Mouse (Mus musculus) v-Abl transformed pro-B cells (cell line): ENCODE measurements around the gene A630089N07Rik.

Experiments used
- in situ Hi-C, 2 experiments: fragments of 400-800 bp; cut with MboI; formaldehyde crosslinking; loops; one replicate each; pipeline ENCODE4 v1.15.1; 2025; ENCODE audit not compliant: unreplicated experiment in 2 of 2

A630089N07Rik gene

DNA sequence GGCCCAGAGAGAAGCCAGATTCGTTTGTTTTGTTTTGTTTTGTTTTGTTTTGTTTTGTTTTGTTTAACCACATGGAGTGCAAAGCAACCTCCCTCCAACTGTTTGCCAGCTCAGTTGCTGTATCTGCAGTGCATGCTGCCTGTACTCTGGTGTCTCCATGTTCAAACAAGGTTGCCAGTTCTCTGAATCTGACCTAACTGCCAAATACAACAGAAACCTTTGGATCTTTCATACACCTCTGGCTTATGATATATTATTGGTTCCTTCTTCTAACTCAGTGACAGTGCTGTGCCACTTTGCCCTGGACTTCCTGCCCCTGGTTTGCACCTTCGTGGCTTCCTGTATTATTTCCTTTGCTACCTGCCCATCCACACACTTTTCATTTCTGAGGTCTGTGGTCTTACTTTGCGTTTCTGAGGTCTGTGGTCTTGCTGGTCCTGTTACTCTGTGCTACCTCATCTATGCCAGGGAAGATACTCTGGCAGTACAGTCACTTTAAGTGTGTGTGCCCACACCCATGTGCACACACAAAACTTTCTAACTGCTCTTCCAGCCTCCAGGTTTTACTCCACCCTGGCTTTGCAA, 118.2 kb downstream of the A630089N07Rik start:
- in situ Hi-C loops: loop anchor here in 1 of 2 experiments (5.0 kb wide), 1 partner anchor 33 kb away; the partner anchor contains the start of gene B230307C23Rik

DNA sequence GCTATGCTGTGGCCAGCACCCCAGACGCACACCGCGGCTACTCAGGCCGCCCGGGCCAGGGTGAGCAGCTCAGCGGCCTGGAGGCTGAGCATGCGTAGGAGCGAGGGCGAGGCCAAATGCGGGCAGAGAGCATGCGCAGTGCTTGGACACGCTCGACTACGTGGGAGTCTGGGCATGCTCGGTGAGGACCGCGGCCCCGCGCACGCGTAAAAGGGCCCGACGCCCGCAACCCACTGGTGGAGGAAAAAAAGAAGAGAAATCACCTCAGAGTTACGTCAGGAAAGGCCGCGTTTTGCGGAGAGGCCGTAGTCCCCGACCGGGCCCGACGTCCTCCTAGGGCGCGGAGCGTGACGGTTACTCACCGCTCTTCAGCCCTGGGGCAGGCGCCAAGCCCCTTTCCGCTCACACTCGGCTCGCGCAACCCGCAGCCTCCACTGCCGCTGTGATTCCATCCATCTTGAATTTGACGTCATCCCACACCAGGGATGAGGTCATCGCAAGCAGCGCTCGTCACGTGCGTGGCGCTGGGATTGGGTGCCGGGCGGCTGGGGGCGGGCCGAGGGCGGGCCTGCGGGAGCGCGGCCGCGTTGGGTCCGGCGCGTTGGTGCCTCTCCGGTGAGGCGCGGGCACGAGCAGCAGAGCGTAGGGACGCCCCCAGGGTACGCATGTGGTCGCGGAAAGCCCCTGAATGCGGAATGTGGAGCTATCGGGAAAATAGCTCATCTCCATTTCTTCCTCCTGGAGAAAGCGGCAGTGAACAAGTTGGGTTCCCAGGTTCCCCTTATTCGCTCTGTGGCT, 119.9 kb downstream of the A630089N07Rik start, which contains the start of the genes C2cd2 and Zbtb21:
TSS of gene C2cd2 (minus strand) at position 448 of the 798 bp plus-strand sequence.
TSS of gene Zbtb21 (minus strand) at position 472 of the 798 bp plus-strand sequence.
- in situ Hi-C loops: loop anchor here in 1 of 2 experiments (5.0 kb wide), 1 partner anchor 35 kb away; the partner anchor contains the start of gene B230307C23Rik

DNA sequence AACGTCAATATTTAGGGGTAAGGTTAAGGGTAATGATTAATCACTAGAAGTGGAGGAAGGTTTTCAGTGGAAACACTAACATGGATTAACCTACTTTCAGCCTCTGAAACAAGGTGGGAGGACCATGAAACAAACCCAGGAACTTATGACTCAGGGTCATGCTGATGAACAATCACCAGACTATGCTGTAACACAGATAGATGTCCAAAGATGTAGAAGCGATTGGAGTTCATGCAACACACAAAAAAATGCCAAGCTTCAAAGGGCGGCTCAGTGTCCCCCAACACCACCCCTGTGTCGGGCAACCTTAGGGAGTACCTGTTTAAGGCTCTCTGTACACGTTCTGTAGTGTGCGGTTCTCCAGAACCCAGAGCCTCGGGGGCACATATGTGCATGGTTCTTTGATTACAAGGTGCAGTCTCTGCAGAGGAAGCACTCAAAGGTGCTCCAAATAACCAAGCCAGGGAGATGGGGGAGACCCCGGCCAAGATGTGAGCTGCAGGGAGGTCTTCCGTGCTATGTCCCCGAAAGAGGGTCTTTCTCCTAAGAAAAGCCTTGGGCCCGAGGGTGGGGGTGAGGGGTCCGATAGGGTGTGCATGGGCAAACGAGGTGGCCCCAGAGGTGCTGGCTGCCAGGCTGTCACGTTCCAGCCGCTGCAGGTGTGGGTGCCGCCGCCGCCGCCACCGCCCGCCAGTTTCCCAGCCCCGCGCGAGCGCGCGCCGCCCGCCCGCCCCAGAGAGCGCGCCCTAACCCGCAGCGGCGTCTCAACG, 120.7 kb downstream of the A630089N07Rik start:
- in situ Hi-C loops: loop anchor here in 1 of 2 experiments (5.0 kb wide), 1 partner anchor 36 kb away; the partner anchor contains the start of gene B230307C23Rik

DNA sequence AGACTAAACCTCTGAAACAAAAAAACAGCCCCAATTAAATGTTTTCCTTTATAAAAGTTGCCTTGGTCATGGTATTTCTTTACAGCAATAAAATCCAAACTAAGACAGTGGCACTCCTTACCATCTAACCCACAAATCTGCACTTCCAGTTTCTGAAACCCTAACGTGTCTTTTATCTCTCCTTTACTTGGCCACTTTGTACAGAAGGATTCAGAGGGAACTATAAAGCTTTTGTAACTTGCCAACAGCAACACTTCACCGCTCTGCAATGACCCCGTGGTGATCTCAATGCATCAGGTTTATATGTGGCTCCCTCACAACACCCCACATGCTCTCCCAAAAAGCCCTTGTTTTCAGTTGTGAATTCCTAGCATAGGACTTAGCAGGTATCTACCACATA, 121.9 kb downstream of the A630089N07Rik start:
- in situ Hi-C loops: loop anchor here in 1 of 2 experiments (5.0 kb wide), 1 partner anchor 37 kb away; the partner anchor contains the start of gene B230307C23Rik

DNA sequence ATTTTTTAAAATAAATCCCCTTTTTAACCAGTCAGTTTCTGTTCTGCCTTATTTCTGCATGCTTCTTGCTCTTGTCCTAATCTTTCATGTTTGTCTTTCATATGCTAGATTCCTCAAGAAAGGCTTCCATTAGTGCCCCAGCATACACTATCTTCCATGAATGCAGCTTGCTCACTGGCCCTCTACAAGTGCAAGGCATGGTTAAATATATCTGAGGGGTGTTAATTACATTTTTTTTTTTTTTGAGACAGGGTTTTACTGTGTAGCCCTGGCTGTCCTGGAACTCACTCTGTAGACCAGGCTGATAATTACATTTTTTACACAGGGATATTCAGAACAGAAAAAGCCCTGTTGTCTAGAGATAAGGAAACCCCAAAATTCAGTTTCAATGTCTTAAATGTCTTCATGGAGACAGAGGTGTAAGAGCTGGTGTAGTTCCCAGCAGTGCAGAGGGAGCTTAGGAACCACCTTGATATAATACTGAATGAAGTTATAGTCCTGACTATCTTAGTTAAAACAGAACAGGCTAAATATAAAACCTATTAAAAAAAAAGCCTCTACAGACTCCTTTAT, 123.8 kb downstream of the A630089N07Rik start:
- in situ Hi-C loops: no loop called here

DNA sequence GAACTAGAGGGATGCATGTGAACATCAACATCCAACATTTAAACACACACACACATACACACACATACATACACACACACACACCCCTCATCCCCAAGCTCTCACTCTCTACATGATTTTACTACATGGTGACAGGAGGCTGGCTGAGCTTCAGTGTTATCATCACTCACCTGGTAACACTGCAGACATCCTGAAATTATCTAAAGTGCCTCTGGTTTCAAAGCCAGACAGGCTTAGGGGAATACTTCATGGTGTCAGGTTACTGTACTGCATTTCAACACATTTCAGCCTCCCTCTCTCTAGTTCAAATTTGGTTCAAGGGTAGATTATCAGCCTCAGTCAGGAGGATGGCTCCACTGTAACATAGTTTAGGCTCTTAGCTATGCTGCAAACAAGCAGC, 124.6 kb downstream of the A630089N07Rik start:
- in situ Hi-C loops: no loop called here

DNA sequence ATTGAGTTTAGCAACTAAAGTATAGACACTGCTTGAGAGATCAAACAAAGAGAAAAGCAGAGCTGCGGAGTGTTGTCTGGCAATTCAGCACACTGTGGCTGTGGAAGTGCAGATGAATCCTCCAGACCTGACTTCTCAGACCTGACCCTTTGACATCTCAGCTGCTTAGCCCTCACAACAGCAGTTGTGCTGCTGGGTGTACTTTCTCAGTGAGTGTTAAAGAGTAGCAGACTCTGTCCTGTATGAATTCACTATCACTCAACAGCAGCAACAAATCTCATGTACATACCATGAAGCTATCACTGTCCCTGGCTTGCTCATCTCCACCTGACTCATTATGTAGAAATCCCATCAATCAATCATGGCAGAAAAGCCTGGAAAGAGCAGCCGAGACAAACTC, 126.2 kb downstream of the A630089N07Rik start:
- in situ Hi-C loops: no loop called here

DNA sequence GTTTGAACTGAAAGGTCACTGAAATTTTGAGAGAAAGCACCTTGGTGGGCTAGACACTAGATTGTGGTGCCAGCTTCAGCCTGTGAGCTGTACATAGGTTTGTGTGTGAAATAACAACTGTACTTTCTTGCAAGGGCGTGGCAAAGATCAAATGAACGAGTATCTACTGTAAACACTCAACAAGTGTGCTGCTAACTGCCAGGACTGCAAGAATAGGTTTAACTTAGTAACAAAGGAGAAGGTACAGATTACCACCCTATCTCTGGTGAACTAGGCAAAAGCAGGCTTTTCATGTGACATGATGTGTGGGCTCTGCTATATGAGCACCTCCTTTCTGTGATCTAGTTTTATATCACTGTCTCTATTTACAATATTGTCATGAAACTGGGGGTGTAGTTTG, 128.9 kb downstream of the A630089N07Rik start:
- in situ Hi-C loops: no loop called here

DNA sequence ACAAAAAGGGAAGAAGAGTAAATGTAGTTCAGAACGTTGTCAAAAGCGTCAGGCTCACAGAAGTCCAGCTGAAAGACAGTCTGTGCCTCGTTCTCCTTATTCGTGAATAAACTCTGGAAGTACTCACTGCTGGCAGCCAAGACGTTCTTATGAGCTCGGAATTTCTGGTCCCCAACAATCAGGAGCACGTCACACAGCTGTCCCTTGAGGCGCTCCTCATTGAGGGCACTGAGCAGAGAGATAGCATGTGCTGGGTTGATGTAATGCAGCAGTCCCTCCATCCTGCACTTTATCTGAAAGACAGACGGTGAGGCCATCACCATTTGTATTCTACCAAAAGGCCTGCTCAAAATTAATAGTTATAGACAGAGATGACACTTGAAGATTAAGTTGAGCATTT, 129.4 kb downstream of the A630089N07Rik start:
- in situ Hi-C loops: no loop called here

DNA sequence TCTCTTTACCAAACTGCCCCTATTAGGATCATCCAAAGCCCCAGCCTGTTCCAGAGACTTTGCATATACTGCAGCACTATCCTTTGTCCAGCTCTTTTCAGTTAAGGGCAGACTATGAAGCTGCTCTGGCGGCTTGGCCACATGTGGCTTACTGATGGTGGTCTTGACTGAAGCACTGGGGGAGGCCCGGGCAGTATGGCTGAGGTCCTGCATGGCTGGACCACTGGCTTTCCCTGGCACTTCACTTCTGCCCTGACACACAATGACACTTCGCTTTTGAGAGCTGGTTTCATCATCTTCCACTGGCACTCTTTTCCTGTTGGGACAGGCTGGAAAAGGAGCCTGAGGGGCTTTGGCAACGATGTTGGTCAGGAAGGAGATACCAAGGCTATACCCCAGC, 129.9 kb downstream of the A630089N07Rik start:
- in situ Hi-C loops: no loop called here
